Mouse (Mus musculus) common myeloid progenitor, adult 5-6 weeks (primary cell): ENCODE data around the gene Slc3a1. TPM values are rescaled to one million over a fixed set of nuclear protein-coding genes. Genes with fewer than 3 reads are reported as not detected.

Source experiments
- ATAC-seq: replicated peaks from 2 replicates; pipeline ENCODE4 v1.8.0; 2016; ENCODE audit warnings: low read depth, mild to moderate bottlenecking, moderate TSS enrichment, inconsistent platforms; ENCODE audit not compliant: poor library complexity, severe bottlenecking
- total RNA-seq: library from RNA; stranded (forward); fragments of 200-1000, 187-1606 nt; gene quantifications from 2 replicates; pipeline ENCODE4 v1.2.3, GENCODE M21; 2017

Gene Slc3a1
- total RNA-seq, 1 experiment from 2014 or later = not detected

DNA sequence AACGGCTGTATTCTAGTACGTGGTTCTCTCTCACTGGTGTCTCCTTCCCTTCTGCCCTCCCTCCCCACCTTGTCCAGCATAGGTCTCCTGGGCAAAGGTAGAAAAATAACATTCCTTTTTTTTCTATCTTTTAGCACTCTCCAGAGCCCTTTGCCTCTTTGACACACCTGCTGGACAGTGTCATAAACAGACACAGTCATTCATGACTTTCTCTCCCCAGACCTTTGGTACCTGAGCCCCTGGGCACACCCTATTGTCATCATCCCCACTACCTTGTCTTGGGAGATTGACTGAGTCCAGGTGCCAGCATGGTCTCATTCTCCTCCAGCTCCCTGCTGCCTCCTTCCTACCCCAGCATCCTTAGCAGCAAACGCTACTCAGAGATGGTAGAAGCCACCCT, 4.9 kb downstream of the Slc3a1 start:
- ATAC-seq = no peak

DNA sequence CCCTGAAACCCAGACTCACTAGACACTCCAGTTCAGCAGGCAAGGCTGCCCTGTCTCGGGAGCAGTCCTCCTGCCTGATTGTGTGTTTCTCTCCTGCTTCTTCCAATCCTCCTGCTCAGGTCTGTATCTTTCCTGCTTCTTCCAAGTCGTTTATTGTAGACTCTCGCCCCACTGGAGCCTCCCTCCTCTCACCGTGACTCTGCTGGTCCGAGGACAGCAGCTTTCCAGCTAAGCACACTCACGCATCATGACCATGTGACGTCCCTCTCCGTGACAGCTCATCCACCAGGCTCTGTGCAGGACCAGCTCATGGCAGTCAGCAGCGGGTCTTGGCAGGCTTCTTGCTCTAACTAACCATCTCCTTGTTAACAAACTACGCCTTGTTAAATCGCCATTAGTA, 5.9 kb downstream of the Slc3a1 start:
- no peak for ATAC-seq

DNA sequence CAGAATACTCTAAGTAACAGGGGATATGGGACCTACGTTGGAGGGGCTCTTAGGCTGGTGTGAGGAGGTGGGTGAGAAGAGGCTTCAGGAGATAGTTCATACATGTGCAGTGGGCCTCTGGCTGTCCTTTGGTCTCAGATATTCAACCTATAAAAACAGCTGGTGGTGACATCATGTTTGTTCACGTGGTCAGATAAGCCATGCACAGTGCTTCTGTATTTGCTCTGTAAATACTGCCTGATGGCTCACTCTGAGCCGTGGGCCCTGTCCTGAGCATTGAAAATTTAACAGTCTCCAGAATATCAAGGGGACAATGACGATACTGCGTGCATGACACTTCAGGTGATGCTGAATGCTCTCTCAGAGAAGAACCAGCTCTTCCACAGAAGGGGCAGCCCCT, 9.7 kb downstream of the Slc3a1 start:
- no peak for ATAC-seq

DNA sequence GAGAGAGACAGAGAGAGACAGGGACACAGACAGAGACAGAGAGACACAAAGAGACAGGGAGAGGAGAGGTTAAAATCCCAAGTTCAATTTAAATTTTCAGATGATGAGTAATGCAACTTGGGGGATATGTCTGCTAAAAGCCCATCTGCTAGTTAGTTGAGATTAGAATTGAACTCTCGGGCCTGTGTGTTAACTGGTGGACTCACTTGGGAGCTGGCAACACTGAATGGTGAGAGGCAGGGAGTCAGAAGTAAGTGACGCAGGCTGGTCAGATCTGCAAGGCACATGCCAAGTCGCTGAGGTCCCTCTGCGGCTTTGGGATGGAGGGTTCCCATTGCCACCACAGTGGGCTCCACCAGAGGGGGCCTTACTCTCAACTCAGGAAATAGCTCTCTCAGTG, 10.1 kb downstream of the Slc3a1 start:
- ATAC-seq = no peak

DNA sequence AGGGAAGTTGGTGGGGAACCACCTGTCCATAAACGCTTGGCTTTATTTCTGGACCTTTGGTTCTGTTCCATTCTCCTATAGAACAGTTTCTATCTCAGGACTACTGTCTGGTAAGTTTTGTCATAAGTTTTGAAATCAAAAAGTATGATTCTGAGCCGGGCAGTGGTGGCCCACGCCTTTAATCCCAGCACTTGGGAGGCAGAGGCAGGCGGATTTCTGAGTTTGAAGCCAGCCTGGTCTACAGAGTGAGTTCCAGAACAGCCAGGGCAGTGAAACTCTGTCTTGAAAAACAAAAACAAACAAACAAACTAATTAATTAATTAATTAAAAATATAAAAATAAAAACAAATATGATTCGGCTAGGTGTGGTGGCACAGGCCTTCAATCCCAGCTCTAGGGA, 10.6 kb downstream of the Slc3a1 start:
- no peak for ATAC-seq

DNA sequence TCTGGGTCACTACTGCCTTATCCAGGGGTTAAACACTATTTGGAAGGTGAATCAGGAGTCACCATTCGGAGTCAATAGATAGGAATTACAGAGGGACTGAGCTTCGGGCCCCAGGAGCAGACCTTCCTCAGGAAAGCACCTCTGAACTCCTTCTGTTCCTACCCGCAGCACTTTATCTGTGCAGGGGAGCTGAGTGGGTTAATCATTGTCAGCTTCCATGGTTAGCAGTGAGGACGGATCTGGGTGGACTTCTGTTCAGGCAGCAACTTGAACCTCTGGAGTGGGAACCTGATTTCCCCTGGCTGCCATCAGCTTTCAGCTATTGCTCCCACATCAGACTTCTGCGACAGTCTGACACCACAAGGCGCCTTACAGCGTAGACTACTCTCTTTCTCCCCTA, 12.7 kb downstream of the Slc3a1 start:
- no peak for ATAC-seq

DNA sequence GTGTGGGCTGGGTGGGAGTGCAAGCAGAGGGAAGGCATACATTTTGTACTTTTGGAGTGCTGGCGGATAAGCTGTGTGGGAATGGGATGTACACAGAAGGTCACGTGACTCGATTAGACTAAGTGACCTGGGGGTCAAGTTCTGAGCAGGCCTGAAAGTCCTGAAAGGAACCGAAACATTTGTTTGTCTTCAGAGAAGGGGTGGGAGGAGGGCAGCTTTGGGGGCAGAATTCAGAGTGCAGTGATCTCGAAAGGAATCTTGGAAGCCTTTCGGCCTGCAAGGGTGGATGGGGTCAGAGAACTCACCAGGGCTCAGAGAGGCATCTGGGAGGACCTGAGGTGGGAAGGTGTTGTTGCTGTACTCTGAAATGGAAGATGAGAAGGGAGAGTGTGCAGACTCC, 14.2 kb downstream of the Slc3a1 start:
- ATAC-seq = no peak

DNA sequence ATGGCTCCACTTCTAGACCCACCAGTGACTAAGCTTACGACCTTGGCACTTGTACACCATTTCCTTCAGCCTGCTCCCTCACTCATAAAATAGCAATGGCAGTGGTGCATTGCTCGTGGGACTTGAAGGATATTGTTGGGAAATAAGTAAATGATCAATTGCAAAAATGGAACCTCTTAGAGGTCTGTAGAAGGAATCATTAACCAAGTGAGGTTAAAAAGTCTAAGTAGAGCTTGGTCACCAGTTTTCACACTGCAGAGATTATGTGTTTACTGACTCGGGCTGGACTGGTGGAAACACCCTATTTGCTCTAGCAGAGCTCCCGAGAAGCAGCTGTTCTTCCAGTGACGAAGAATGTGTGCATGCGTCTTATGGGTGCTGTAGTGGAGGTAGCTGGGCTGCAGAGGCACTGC, 15.2 kb downstream of the Slc3a1 start:
- ATAC-seq = no peak

DNA sequence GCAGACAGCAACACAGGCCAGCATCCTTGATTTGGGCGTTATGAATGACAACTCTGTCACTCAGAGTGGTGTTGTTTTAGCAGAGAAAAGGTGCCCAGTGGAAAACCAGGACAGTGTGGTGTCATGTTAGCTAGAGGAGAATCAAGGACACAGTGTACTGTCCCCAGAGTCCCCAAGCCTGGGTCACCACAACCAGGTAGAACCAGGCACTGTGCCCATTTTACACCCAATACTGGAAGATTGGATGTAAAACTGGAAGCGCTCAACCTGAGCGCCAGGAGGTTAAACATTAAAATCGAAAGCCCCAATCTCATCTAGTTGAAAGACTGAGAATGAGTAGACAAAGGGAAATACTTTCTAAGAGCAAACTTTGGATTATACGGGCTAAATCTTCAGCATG, 16.3 kb downstream of the Slc3a1 start:
- no peak for ATAC-seq

DNA sequence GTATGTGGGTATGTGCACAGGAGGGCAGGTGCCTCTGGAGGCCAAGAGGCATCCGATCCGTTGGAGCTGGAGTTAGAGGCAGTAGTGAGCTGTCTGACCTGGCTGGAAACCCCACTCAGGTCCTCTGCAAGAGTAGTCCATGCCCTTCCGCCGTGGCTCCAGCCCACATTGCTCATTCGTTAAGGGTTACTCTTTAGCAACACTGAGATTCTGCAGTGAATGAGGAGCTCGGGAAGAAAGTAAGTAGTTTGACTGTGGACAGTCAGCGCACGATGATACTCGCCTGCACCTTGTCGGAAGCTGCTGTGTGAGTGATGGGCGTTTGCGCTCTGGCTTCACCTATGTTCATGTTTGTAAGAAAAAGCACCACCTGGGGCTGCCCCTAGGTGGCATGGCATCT, 17.0 kb downstream of the Slc3a1 start:
- no peak for ATAC-seq

DNA sequence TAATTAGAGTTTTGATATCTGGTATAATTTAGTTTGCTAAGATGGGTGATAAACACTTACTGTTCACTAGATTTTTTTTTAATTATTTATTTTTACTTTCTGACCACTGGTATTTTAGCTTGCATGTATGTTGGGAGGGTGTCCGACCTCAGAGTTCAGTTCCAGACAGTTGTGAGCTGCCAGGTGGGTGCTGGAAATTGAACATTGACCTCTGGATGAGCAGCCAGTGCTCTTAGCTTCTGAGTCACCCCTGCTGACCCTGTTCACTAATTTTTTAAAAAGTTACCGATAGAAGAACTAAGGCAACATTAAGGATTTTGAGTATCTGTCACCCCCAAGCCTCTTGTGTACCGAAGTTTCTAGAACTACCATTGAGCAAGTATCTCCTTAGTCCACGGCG, 20.2 kb downstream of the Slc3a1 start:
- no peak for ATAC-seq

DNA sequence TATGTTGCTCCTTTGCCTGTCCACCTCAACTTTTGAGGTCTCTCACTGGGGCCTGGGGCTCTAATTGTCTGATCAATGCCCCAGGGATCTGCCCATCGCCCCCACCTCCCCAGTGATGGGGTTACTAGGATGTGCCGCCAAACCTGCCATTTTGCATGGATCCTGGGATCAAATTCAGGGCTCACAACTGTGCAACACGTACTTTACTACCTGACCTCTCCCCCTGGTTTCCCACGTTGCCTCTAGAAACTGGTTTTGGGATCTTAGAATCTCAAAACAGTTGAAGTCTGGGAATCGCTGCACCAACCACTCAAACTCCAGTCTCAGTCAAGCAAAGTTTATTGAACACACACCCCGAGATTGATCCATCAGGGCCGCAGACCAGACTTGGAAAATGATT, 30.1 kb downstream of the Slc3a1 start:
- ATAC-seq = no peak

DNA sequence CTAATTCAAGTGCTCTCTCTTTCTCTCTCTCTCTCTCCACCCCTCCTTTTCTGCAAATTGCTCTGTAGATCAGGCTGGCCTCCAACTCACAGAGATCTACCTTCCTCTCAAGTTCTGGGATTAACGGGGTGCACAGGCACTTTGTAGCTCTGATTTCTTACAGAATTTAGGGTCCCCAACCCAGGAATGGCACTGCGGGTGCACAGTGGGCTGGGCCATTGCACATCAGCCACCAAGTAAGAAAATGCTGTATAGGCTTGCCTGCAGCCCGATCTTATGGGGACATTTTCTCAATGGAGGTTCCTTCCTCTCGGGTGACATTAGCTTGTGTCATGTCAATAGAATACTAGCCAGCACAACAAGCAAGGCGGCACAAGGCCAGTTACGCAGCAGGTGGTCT, 31.0 kb downstream of the Slc3a1 start:
- ATAC-seq = no peak

DNA sequence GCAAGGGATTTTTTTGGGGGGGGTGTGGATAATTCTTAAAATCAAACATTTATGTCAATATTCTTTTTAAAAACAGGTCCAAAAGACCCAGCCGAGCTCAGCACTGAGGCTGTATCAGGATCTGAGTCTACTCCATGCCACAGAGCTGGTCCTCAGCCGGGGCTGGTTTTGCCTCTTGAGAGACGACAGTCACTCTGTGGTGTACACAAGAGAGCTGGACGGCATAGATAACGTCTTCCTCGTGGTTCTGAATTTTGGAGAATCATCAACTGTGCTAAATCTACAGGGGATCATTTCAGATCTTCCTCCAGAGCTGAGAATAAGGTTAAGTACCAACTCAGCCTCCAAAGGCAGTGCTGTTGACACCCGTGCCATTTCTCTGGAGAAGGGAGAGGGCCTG, 35.4 kb downstream of the Slc3a1 start:
- ATAC-seq = no peak

DNA sequence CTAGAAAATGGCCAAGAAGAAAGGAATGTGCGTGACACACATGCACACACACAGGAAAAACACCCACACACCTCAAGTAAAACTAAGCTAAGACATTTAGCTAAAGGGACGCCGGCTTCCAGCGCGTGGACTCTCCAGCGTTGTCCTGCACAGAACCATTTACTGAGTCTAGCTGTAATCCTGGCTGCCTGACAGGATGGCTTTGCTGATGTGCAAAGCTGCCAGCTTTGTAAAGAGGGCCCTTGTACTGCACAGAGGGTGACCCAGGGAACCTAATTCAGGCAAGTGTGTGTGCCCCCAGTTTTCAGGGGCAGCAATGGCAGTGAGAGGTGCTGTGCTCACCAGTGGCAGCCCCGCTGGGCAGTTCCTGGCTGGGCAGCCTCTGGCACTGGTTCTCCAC, 39.2 kb downstream of the Slc3a1 start:
- no peak for ATAC-seq

DNA sequence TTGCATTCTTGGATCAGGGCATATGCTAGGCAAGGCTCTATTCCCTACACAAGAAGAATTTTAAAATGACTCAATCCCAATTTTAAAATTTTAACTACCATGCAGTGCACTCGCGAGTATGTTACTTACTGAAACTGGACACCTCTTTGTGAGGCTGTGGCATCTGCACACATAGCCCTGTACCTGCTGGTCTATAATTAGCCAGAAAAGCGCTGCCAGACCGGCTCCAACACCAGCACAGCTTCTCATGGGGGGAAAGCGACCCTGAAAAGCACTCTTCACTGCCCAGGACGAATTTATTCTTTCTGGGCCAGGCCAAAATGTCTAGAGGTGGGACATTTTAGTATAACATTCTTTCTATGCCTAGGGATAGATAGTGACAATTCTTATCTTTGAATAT, 42.5 kb downstream of the Slc3a1 start:
- no peak for ATAC-seq

DNA sequence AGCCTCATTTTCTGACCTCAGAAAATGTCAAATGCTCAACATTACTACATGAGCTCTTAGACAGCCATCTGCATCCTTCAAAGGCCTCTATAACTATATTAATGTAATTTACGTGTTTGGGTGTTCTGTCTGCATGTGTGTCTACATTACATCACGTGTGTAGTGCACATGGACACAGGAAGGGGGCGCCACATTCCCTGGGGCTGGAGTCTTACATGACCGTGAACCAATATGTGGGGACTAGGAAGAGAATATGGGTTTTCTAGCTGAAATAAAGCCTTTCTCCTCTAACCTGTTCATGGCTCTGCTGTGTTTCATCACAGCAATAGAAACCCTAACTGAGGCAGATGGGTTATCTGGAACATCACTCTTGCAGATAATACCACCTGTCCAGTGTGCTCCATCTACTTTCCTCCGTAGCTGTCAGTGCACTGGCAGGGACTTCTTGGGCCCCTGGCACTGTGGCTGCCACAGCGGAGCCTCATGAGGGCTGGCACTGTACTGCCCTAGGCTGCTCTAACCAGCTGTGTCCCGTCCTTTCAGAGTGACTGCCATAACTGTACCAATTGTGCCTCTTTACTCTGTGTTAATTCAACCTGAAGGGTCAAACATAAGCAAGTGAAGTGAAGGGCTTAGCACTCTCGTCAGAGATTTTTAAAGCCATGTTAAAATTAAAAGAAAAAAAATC, 43.1 kb downstream of the Slc3a1 start:
- ATAC-seq = no peak

DNA sequence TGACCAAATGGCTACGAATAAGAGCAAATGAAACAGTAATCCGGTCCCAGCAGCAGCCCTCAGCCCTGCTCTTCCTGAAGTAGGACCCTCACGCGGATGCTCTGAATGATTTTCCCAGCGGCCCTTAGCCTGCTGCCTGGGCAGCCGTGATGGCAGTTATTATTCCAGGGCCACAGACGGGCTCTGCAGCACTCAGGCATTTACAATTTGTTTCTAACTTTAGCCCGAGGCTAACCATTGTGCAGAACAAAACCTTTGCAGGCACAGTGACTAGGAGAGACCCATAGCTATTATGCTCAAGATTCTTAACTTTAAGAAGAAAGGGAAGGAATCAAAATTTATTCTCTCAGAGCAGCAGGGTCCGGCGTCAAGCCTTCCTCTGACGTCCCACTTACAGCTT, 44.2 kb downstream of the Slc3a1 start:
- no peak for ATAC-seq

DNA sequence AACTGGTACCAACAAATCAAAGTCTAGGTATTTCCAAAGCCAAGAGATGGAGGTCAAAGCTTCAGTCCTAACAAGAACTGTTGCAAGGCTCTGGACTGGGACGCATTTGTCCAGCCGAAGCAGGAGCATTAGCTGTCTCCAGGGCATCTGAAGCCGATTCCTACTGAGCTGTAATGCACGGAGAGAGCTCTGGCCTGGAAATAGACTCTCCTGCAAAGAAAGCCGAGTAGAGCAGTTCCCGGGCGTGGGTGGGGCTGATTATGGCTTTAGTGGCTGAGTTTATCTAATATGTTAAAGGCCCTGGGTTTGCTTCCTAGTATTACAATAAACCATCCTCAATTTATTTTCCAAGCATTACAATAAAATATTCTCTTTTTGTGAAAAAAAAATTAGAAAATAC, 45.0 kb downstream of the Slc3a1 start:
- no peak for ATAC-seq

DNA sequence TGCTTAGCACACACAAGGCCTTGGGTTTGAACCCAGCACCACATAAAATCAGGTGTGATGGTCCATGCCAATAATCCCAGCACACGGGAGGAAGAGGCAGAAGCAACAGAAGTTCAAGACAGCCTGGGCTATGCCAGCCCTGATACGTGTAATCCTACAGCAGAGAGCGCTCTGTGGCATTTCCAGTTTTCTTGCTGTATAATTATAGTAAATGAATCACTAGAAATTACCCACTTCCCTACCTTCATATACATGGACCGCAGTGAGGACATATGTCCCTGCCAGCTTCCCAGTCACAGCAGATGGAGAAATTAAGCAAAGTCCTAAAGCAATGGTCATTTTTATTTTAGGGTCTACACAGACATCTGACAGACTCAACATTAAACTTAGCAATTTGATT, 45.9 kb downstream of the Slc3a1 start:
- no peak for ATAC-seq

DNA sequence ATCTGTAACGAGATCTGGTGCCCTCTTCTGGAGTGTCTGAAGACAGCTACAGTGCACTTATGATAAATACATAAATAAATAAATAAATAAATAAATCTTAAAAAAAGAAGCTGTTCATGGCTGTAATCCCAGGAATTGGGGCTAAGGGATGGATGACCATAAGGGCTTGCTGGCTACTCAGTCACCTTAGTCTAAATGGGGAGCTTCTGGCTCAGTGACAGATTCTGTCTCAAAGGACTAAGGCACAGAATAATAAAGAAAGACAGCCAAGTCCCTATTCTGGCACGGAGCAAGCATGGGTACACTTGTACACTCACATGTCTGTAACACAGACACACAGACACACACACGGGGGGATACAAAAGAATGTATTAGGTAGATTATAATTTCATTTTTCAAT, 51.1 kb downstream of the Slc3a1 start:
- no peak for ATAC-seq

DNA sequence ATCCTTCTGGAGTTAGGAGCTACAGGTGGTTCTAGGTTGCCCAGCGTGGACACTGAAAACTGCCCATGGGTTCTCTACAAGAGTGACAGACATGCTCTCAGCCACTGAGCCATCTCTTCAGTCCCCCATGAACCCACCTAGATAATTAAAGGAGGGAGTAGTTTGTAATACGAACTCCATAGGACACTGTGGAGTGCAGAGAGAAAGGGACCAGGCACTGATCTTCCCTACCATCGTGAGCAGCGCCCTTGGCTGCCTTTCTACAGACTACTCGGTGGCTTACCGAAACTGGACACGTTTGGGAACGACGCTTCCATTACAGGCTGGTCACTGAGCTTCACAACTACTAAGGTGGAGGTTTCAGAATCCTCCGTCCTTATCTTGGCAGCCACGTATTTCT, 52.6 kb downstream of the Slc3a1 start:
- no peak for ATAC-seq

DNA sequence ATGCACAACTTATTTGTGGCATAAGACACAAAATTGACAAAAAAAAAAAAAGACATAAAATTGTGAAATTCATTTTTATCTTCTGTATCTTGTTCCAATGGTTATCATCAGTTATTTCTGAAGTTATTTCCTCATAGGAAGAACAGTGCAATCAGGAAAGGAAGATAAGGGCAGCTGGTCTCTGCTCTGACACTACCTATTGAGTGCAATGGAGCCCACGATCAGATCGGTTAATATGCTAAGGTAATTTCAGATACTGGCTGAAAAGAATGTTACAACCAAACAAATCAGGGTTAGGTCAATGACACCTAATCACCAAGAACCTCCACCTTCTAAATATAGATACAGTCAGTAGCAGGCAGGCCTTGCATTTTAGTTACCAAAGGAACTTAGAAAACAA, 57.2 kb downstream of the Slc3a1 start:
- ATAC-seq = no peak
